Mouse (Mus musculus) neutrophil, adult 83 days (primary cell): ENCODE measurements around the gene Wdr90. TPM values are rescaled to one million over a fixed set of nuclear protein-coding genes. Genes with fewer than 3 reads are reported as not detected.

Experiments
- total RNA-seq, 2 experiments: library from RNA; stranded (reverse); gene quantifications; one replicate each; pipeline ENCODE4 v1.2.4; 2023

Wdr90 gene
- total RNA-seq, result 10 to 100 TPM; 28.2 to 31.0 TPM

GRCm38 (mm10) chr17:25860832-25861703 is at the start of gene Wdr90:
Wdr90 (minus strand) TSS chr17:25861501.

GRCm38 (mm10) chr17:25880196-25880910 is 19.1 kb upstream of the Wdr90 start, which contains the start of gene Wfikkn1:
Wfikkn1 (minus strand) TSS chr17:25880858.

GRCm38 (mm10) chr17:25874721-25875170 is 13.4 kb upstream of the Wdr90 start, which contains the start of gene Mettl26:
Mettl26 (plus strand) TSS chr17:25875074.

GRCm38 (mm10) chr17:25868601-25869191 is 7.4 kb upstream of the Wdr90 start, which contains the start of gene Mcrip2:
Mcrip2 (minus strand) TSS chr17:25868764.

GRCm38 (mm10) chr17:25844396-25844901 is 16.9 kb downstream of the Wdr90 start, which contains the start of gene Rhot2:
Rhot2 (minus strand) TSS chr17:25844851.

GRCm38 (mm10) chr17:25841117-25841880 is 20.0 kb downstream of the Wdr90 start, which contains the start of gene Gm20683:
Gm20683 (minus strand) TSS chr17:25841763.

GRCm38 (mm10) chr17:25837076-25837410 is 24.3 kb downstream of the Wdr90 start, which contains the start of gene Rhbdl1:
Rhbdl1 (minus strand) TSS chr17:25837295.

GRCm38 (mm10) chr17:25833291-25833663 is 28.0 kb downstream of the Wdr90 start, which contains the start of gene Stub1:
Stub1 (minus strand) TSS chr17:25833404.

GRCm38 (mm10) chr17:25828712-25829557 is 32.4 kb downstream of the Wdr90 start, which contains the start of gene Jmjd8:
Jmjd8 (plus strand) TSS chr17:25828867.

GRCm38 (mm10) chr17:25823452-25823851 is 37.8 kb downstream of the Wdr90 start, which contains the start of gene Wdr24:
Wdr24 (plus strand) TSS chr17:25823627.

GRCm38 (mm10) chr17:25808789-25809605 is 52.3 kb downstream of the Wdr90 start, which contains the start of gene Fbxl16:
Fbxl16 (plus strand) TSS chr17:25809085.

GRCm38 (mm10) chr17:25796951-25797369 is 64.3 kb downstream of the Wdr90 start, which contains the start of gene Metrn:
Metrn (minus strand) TSS chr17:25797136.

GRCm38 (mm10) chr17:25795609-25796092 is 65.7 kb downstream of the Wdr90 start, which contains the start of gene AC134908.4:
AC134908.4 (minus strand) TSS chr17:25795659.

Other genes with a start within 250 kb of the Wdr90 start
- not detected for gene Gng13, start 144.3 kb downstream of the Wdr90 start, total RNA-seq
- 10 to 100 TPM; 20.2 to 26.7 TPM for gene Chtf18, start 134.1 kb downstream of the Wdr90 start, total RNA-seq
- 1 to 10 TPM; 6.4 TPM for gene Rpusd1, start 133.8 kb downstream of the Wdr90 start, total RNA-seq
- not detected for gene Mslnl, start 125.5 kb downstream of the Wdr90 start, total RNA-seq
- gene Msln, start 107.1 kb downstream of the Wdr90 start, total RNA-seq, result not detected
- gene Narfl, start 87.7 kb downstream of the Wdr90 start, total RNA-seq, result 10 to 100 TPM; 20.6 to 26.5 TPM
- 10 to 100 TPM; 10.6 to 16.5 TPM for gene Haghl, start 75.8 kb downstream of the Wdr90 start, total RNA-seq
- gene Ccdc78, start 74.9 kb downstream of the Wdr90 start, total RNA-seq, result not detected
- gene Fam173a, start 68.6 kb downstream of the Wdr90 start, total RNA-seq, result 10 to 100 TPM; 33.6 to 34.8 TPM
- gene AC134908.4, start 65.8 kb downstream of the Wdr90 start, total RNA-seq, result under 1 TPM in 1 of 2 experiments, not detected in 1; 0.66 TPM
- 10 to 100 TPM; 16.1 to 17.2 TPM for gene Metrn, start 64.4 kb downstream of the Wdr90 start, total RNA-seq
- gene Fbxl16, start 52.4 kb downstream of the Wdr90 start, total RNA-seq, result not detected
- gene Wdr24, start 37.9 kb downstream of the Wdr90 start, total RNA-seq, result 10 to 100 TPM; 13.2 to 15.2 TPM
- 10 to 100 TPM; 12.4 to 16.8 TPM for gene Jmjd8, start 32.6 kb downstream of the Wdr90 start, total RNA-seq
- 10 to 100 TPM; 45.6 to 55.2 TPM for gene Stub1, start 28.1 kb downstream of the Wdr90 start, total RNA-seq
- 1 to 10 TPM; 2.3 to 2.5 TPM for gene Rhbdl1, start 24.2 kb downstream of the Wdr90 start, total RNA-seq
- 1 to 10 TPM; 2.7 to 4.2 TPM for gene Gm20683, start 19.7 kb downstream of the Wdr90 start, total RNA-seq
- gene Rhot2, start 16.6 kb downstream of the Wdr90 start, total RNA-seq, result 10 to 100 TPM; 37.5 to 40.0 TPM
- 1 to 10 TPM; 3.8 to 4.2 TPM for gene Mcrip2, start 7.3 kb upstream of the Wdr90 start, total RNA-seq
- gene Mettl26, start 13.6 kb upstream of the Wdr90 start, total RNA-seq, result 10 to 100 TPM; 10.2 to 10.3 TPM
- 1 to 10 TPM; 2.5 to 3.8 TPM for gene Wfikkn1, start 19.4 kb upstream of the Wdr90 start, total RNA-seq
- 10 to 100 TPM; 16.6 to 19.2 TPM for gene Rab40c, start 58.2 kb upstream of the Wdr90 start, total RNA-seq
- gene Pigq, start 83.4 kb upstream of the Wdr90 start, total RNA-seq, result 100 to 1,000 TPM in 1 of 2 experiments, 10 to 100 TPM in 1; 70.2 to 101 TPM
- gene Nhlrc4, start 83.5 kb upstream of the Wdr90 start, total RNA-seq, result under 1 TPM; 0.20 to 0.93 TPM
- gene A930017K11Rik, start 91.1 kb upstream of the Wdr90 start, total RNA-seq, result not detected
- gene Capn15, start 124.3 kb upstream of the Wdr90 start, total RNA-seq, result 10 to 100 TPM; 17.0 to 22.0 TPM
- gene Rab11fip3, start 208.1 kb upstream of the Wdr90 start, total RNA-seq, result 1 to 10 TPM; 1.7 to 1.9 TPM
- 1 to 10 TPM; 3.8 to 4.5 TPM for gene Decr2, start 228.8 kb upstream of the Wdr90 start, total RNA-seq
- 1 to 10 TPM; 5.3 to 5.4 TPM for gene Nme4, start 234.1 kb upstream of the Wdr90 start, total RNA-seq